Mouse (Mus musculus) forebrain, embryonic 14.5 days (tissue): ENCODE measurements around the gene Pyroxd1. TPM values are rescaled to one million over a fixed set of nuclear protein-coding genes. Genes with fewer than 3 reads are reported as not detected.

Experiments used
- ATAC-seq: fragments of 200-750 bp; cut with Nextera tagmentation; 2 replicates; pipeline ENCODE4 v1.8.0; 2017; ENCODE audit warnings: mild to moderate bottlenecking, moderate library complexity
- DNase-seq: peaks from one replicate; pipeline ENCODE4 v3.0.0-alpha.2; 2015; ENCODE audit warnings: low spot score
- H3K27ac ChIP-seq: fragments of 300-500 bp; sonication (generic); 2 replicates; pipeline ENCODE4 v1.5.1; 2014; ENCODE audit warnings: low read depth, mild to moderate bottlenecking, control low read depth, low read length, moderate library complexity
- H3K27me3 ChIP-seq: fragments of 300-500 bp; sonication (generic); replicated peaks from 2 replicates; pipeline ENCODE4 v1.6.1; 2014; ENCODE audit warnings: low read length, control low read depth, mixed read lengths; ENCODE audit not compliant: control insufficient read depth, insufficient read depth
- H3K36me3 ChIP-seq: fragments of 300-500 bp; sonication (generic); 2 replicates; pipeline ENCODE4 v1.6.1; 2014; ENCODE audit warnings: low read length, control low read depth; ENCODE audit not compliant: control insufficient read depth, insufficient read depth
- H3K4me1 ChIP-seq: fragments of 300-500 bp; sonication (generic); 2 replicates; pipeline ENCODE4 v1.6.1; 2014; ENCODE audit warnings: antibody characterized with exemption, low read length, control low read depth; ENCODE audit not compliant: control insufficient read depth, insufficient read depth
- H3K4me2 ChIP-seq: fragments of 300-500 bp; sonication (generic); 2 replicates; pipeline ENCODE4 v1.6.1; 2014; ENCODE audit warnings: mild to moderate bottlenecking, control low read depth, low read length
- H3K4me3 ChIP-seq: fragments of 300-500 bp; sonication (generic); 2 replicates; pipeline ENCODE4 v1.5.1; 2014; ENCODE audit warnings: low read depth, low read length, control low read depth
- H3K9ac ChIP-seq: fragments of 300-500 bp; sonication (generic); 2 replicates; pipeline ENCODE4 v1.6.1; 2014; ENCODE audit warnings: mild to moderate bottlenecking, low read length, control low read depth, moderate library complexity
- H3K9me3 ChIP-seq: fragments of 300-500 bp; sonication (generic); replicated peaks from 2 replicates; pipeline ENCODE4 v1.6.1; 2016; ENCODE audit warnings: low read length, control low read depth, mixed read lengths; ENCODE audit not compliant: control insufficient read depth
- WGBS: fragments of 180-500 bp; shearing (Covaris S2); extraction: QIAGEN DNeasy Blood & Tissue Kit; methylation state at CpG from one replicate; pipeline ENCODE4 v1.1.7; 2014; 5-methylcytosine and 5-hydroxymethylcytosine counted together
- polyA plus RNA-seq: library from polyadenylated mRNA; unstranded; fragments of >200 nt; fragmentation: Nextera tagmentation; extraction: Ambion mirVana; gene quantifications from 2 replicates; pipeline ENCODE4 v1.2.1, GENCODE M21; 2014

Pyroxd1 gene
- polyA plus RNA-seq, 1 experiment from 2014 or later = 22.1 TPM

DNA sequence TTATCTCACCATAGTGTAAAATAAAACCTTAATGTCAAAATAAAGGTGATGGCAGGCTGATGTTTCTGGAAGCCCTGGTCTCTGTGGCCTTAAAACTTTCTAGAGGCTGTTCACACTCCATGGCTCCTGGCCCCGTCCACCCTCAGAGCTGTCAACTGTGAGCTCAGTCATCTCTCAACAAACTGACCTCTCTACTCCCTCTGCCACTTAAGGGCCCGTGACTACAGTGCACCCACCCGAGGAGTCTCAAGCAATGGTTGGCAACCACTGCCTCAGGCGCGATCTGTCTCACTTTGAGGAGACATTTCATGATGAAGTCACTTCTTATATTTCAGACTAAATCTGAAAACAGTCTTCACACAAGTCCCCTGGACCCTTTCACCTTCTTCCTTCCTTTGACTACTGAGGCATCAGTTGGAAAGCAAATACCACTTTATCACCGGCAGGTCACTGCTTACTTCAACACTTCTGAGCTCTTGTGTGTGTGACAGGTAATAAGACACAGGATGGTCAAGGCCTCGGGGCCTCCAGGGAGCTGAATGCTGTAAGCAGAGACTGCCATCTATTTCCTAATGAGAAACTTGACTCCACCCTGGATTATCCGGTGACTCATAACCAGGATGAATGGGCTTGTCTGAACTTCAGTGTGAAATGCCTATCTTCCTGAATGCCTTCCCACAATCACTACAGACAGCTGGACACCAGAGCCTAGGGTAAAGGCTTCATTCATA lies 20.5 kb downstream of the Pyroxd1 start:
- no peak for ATAC-seq
- H3K4me2 ChIP-seq = no peak overlapping the region
- H3K27me3 ChIP-seq = no peaks in the 10 kb centered on the region
- no peak overlapping the region for H3K9ac ChIP-seq
- no peak for DNase-seq
- H3K4me3 ChIP-seq = no peak overlapping the region
- peaks cover 77% of the 10 kb centered on the region for H3K36me3 ChIP-seq
- H3K9me3 ChIP-seq = no peaks in the 10 kb centered on the region
- 95% methylated on average over 8 of the region's 8 CpGs for WGBS
- no peak overlapping the region for H3K27ac ChIP-seq
- no peaks in the 10 kb centered on the region for H3K4me1 ChIP-seq

DNA sequence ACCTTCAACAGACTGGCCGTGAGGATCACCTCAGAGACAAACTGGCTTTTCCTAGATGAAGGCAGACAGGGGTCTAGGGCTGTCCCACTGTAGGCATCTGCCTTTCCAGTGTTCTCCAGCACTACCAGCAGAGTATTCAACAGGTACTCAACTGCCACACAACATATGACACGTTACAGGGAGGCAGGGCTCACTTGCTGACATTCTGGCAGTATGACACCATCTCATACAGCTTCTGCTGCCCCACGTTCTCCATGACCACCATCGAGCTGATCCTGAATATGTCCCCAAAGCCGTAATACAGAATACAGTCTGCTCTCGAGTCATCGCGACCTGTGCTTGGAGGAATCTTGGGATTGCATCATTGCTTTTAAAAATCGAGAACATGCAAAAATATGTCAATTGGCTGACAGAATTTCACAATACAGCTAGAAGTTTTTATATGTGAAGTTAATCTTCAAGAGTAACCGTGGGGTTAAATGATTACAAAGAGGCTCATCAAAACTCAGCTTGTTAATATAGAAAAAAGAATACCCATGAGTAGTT lies 21.1 kb downstream of the Pyroxd1 start:
- Histone ChIP-seq H3K27me3 (no peaks in the 10 kb centered on the region), H3K9ac (no peak overlapping the region), H3K27ac (no peak overlapping the region), H3K4me3 (no peak overlapping the region), H3K9me3 (no peaks in the 10 kb centered on the region), H3K4me2 (no peak overlapping the region), H3K4me1 (no peaks in the 10 kb centered on the region), H3K36me3 (peaks cover 75% of the 10 kb centered on the region)
- DNase-seq (no peak), ATAC-seq (no peak)
- WGBS = 92% methylated on average over 10 of the region's 10 CpGs

DNA sequence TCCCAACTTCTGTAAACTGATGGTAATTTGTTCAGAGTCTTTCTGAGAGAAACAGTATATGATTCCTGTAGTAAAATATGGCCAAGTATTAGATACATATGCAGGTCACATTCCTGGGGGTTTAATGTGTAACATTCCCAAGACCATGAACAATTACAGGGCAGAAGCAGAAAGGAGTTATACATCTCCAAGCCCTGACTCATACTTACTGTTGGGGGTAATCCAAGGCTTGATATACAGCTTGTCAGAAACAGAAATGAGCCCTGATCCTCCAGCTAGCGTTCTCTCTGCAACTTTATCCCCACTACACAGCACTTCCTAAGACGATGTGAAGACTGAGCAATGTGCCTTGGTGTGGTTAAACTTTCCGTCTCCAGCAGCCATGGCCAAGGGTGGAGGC lies 22.1 kb downstream of the Pyroxd1 start:
- no peaks in the 10 kb centered on the region for H3K9me3 ChIP-seq
- H3K27me3 ChIP-seq = no peaks in the 10 kb centered on the region
- no peak overlapping the region for H3K9ac ChIP-seq
- 100% methylated on average over 3 of the region's 3 CpGs for WGBS
- H3K4me2 ChIP-seq = no peak overlapping the region
- no peak for DNase-seq
- H3K27ac ChIP-seq = no peak overlapping the region
- no peak for ATAC-seq
- H3K36me3 ChIP-seq = peaks cover 77% of the 10 kb centered on the region
- H3K4me3 ChIP-seq = no peak overlapping the region
- H3K4me1 ChIP-seq = no peaks in the 10 kb centered on the region

DNA sequence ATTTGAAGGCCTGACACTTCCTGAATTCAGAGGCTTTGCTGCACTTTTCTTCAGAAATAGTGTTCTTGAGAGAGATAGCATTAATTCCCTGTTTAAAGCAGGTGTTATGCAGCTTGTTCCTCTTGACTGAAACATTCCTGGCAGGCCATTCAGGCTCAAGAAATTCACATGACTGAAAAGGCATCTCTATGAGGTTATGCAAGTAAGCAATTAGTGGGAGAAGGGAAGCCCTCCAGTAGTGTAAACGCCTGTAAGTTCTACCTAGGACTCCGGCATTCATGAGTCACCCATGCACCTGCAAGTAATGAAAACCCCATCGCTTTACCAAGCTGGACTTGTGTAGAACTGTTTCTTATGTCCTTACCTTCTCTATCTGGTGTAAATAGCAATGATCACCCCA lies 24.1 kb downstream of the Pyroxd1 start:
- ATAC-seq (no peak), DNase-seq (no peak)
- H3K9me3 ChIP-seq = no peaks in the 10 kb centered on the region
- H3K27ac ChIP-seq = no peak overlapping the region
- peaks cover 77% of the 10 kb centered on the region for H3K36me3 ChIP-seq
- H3K4me3 ChIP-seq = no peak overlapping the region
- H3K4me1 ChIP-seq = no peaks in the 10 kb centered on the region
- no peak overlapping the region for H3K9ac ChIP-seq
- no peaks in the 10 kb centered on the region for H3K27me3 ChIP-seq
- H3K4me2 ChIP-seq = no peak overlapping the region
- WGBS = 95% methylated on average over 3 of the region's 3 CpGs

DNA sequence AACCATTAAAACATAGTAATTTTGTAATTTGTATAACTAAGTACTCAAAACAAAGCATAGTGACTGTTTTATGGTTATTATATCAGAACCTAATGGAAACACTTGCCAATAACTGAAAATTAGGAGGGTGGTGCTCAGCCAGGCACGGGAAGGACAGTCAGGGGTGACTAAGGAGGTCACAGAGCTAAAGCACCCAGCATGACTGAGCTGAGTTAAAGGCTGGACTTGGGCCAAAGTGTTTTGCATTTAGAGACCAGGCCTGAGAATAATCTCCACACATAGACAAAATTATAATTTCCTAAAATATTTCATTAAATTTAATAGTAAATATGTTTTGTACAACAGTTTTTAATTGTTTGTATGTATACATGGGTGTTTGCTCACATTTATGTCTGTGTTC lies 31.6 kb downstream of the Pyroxd1 start:
- 61% methylated on average over 1 of the region's 1 CpGs for WGBS
- Histone ChIP-seq H3K27me3 (no peaks in the 10 kb centered on the region), H3K27ac (no peak overlapping the region), H3K4me1 (no peaks in the 10 kb centered on the region), H3K4me3 (no peak overlapping the region), H3K4me2 (no peak overlapping the region), H3K9me3 (no peaks in the 10 kb centered on the region), H3K36me3 (peaks cover 50% of the 10 kb centered on the region), H3K9ac (no peak overlapping the region)
- ATAC-seq (no peak), DNase-seq (no peak)

DNA sequence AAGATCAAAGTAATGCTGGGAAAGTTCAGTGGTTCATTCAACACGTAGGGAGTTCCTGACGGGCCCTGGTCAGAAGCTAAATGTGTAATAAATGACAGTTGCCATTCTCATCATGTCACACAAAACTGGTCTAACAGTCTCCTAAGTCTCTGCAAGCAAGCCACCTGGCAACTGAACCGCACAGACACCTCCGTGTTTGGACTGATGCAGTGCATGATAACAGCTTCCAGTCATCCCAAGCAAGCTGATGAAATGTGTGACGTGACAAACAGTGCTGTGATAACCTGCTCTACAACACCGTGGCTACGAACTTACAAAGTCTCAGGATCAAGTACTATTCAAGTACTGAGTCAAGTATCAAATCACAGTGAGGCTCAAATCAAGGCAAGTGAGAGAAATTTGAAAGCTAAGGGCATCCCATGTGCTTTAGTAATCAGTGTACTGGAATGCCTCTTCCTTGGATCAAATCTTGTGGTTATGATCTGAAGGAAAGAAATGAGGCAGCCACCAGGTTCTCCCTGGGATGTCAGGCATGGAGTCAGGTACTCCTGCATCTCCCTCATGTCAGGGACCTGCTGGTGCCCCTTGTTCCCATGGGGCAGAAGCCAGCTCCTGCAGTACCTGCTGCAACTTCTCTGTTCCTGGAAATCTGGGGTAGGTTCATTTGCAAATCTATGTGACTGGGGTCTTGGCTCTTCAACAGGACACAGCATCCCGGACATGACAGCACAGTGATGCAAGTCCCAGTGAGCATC lies 33.3 kb downstream of the Pyroxd1 start:
- no peaks in the 10 kb centered on the region for H3K4me1 ChIP-seq
- H3K9me3 ChIP-seq = no peaks in the 10 kb centered on the region
- H3K27ac ChIP-seq = no peak overlapping the region
- WGBS = 93% methylated on average over 8 of the region's 8 CpGs
- no peaks in the 10 kb centered on the region for H3K27me3 ChIP-seq
- no peak overlapping the region for H3K4me3 ChIP-seq
- no peak for ATAC-seq
- no peak for DNase-seq
- no peak overlapping the region for H3K4me2 ChIP-seq
- H3K36me3 ChIP-seq = peaks cover 37% of the 10 kb centered on the region
- H3K9ac ChIP-seq = no peak overlapping the region

DNA sequence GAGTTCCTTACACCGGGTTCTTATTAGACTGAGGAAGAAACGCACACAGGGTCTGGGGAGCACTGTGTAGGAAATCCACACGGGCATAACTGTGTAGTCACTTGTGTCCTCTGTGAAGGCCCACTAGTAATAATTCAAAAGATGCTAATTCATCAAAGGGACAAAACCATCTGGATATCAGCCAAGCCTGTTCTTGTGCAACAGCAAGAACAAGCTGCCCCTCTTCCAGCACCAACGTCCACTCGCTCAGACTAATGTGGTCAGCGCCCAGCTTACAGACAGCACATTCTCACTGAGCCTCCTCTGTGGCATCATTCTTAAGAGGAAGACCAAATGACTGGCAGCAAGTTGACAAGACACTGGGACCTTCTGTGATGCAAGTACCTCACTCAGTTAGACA lies 34.5 kb downstream of the Pyroxd1 start:
- Histone ChIP-seq H3K27ac (no peak overlapping the region), H3K9me3 (no peaks in the 10 kb centered on the region), H3K27me3 (no peaks in the 10 kb centered on the region), H3K4me3 (no peak overlapping the region), H3K4me1 (no peaks in the 10 kb centered on the region), H3K36me3 (peaks cover 26% of the 10 kb centered on the region), H3K4me2 (no peak overlapping the region), H3K9ac (no peak overlapping the region)
- DNase-seq = no peak
- no peak for ATAC-seq
- WGBS = 91% methylated on average over 6 of the region's 6 CpGs

DNA sequence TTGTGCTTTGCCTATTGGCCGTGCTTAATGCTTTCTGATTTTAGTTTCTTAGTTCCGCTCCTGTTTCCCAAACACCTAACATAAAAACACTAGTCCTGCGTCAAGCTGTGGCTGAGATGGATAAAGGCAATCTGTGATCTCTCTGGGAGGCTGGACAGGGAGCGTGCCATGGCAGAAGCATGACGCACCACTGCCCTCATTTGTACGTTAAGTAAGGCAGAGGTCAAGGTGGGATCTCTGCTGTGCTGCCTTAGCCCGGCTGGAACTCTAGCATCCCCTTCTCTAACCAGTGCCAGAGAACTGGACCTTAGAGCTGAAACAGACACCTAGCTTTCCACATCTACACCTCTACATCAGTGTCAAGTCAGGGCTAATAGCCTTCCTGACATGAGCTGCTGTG lies 36.2 kb downstream of the Pyroxd1 start:
- 0 out of 2 replicates have a peak, but pooled peaks cover 3% of the 10 kb centered on the region for H3K4me1 ChIP-seq
- no peaks in the 10 kb centered on the region for H3K9me3 ChIP-seq
- DNase-seq = no peak
- no peak overlapping the region for H3K27ac ChIP-seq
- no peak overlapping the region for H3K4me2 ChIP-seq
- no peak overlapping the region for H3K4me3 ChIP-seq
- no peaks in the 10 kb centered on the region for H3K27me3 ChIP-seq
- 94% methylated on average over 7 of the region's 7 CpGs for WGBS
- peaks cover 12% of the 10 kb centered on the region for H3K36me3 ChIP-seq
- H3K9ac ChIP-seq = no peak overlapping the region
- ATAC-seq = no peak

DNA sequence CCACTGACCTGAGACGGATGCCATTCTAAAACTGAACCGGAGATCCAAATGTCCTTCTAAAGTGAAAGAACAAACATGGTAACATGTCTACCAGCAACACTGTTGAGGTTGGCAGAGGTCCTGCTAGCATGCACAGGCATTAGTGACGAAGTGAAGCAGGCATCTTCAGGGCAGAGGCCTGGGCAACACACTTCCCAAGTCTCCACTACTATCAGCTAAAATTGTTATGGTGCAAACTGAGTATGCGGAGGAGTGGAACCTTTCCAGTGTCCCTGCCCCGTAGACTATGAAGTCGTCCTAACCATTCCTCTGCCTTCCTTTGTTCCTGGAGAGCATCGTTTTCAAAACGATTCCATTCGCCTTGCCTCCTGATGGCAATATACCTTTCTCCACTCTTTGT lies 39.1 kb downstream of the Pyroxd1 start:
- no peaks in the 10 kb centered on the region for H3K36me3 ChIP-seq
- H3K4me3 ChIP-seq = no peak overlapping the region
- no peak overlapping the region for H3K4me2 ChIP-seq
- H3K27ac ChIP-seq = no peak overlapping the region
- DNase-seq (no peak), ATAC-seq (no peak)
- H3K9ac ChIP-seq = no peak overlapping the region
- H3K9me3 ChIP-seq = no peaks in the 10 kb centered on the region
- peaks cover 14% of the 10 kb centered on the region for H3K4me1 ChIP-seq
- H3K27me3 ChIP-seq = no peaks in the 10 kb centered on the region
- WGBS = 89% methylated on average over 9 of the region's 9 CpGs
